Mouse (Mus musculus) limb, embryonic 12.5 days (tissue): ENCODE data around the gene 4933417A18Rik. TPM values are rescaled to one million over a fixed set of nuclear protein-coding genes. Genes with fewer than 3 reads are reported as not detected.
"Not testable (repeated sequence)": the region's sequence is repeated elsewhere in the genome, so short reads cannot be mapped to it uniquely, and the experiment has no call there.

Experiments used
- ATAC-seq: fragments of 200-750 bp; cut with Nextera tagmentation; 2 replicates; pipeline ENCODE4 v1.8.0; 2017; ENCODE audit warnings: low read depth, moderate TSS enrichment; ENCODE audit not compliant: insufficient number of reproducible peaks, insufficient read depth, low FRiP score, low TSS enrichment
- H3K27ac ChIP-seq: fragments of 300-500 bp; sonication (generic); 2 replicates; pipeline ENCODE4 v1.5.1; 2016; ENCODE audit warnings: mild to moderate bottlenecking, moderate library complexity
- H3K27me3 ChIP-seq: fragments of 300-500 bp; sonication (generic); 2 replicates; pipeline ENCODE4 v1.6.1; 2016; ENCODE audit warnings: mild to moderate bottlenecking, moderate library complexity
- H3K36me3 ChIP-seq: fragments of 300-500 bp; sonication (generic); 2 replicates; pipeline ENCODE4 v1.6.1; 2016; ENCODE audit warnings: mild to moderate bottlenecking, moderate library complexity
- H3K4me1 ChIP-seq: fragments of 300-500 bp; sonication (generic); replicated peaks from 2 replicates; pipeline ENCODE4 v1.6.1; 2016
- H3K4me2 ChIP-seq: fragments of 300-500 bp; sonication (generic); 2 replicates; pipeline ENCODE4 v1.6.1; 2016; ENCODE audit warnings: mild to moderate bottlenecking, moderate library complexity
- H3K4me3 ChIP-seq: fragments of 300-500 bp; sonication (generic); replicated peaks from 2 replicates; pipeline ENCODE4 v1.5.1; 2016; ENCODE audit warnings: mild to moderate bottlenecking
- H3K9ac ChIP-seq: fragments of 300-500 bp; sonication (generic); replicated peaks from 2 replicates; pipeline ENCODE4 v1.6.1; 2016; ENCODE audit warnings: mild to moderate bottlenecking, moderate library complexity
- H3K9me3 ChIP-seq: fragments of 300-500 bp; sonication (generic); 2 replicates; pipeline ENCODE4 v1.6.1; 2016; ENCODE audit warnings: mild to moderate bottlenecking, moderate library complexity
- WGBS: fragments of 180-500 bp; shearing (Covaris S2); methylation state at CpG from one replicate; pipeline ENCODE4 v1.1.7; 2016; 5-methylcytosine and 5-hydroxymethylcytosine counted together
- polyA plus RNA-seq: library from polyadenylated mRNA; unstranded; fragments of >200 nt; fragmentation: Nextera tagmentation; extraction: Ambion mirVana; gene quantifications from 2 replicates; pipeline ENCODE4 v1.2.1, GENCODE M21; 2016

4933417A18Rik gene
- polyA plus RNA-seq = not detected in 2 replicates

DNA sequence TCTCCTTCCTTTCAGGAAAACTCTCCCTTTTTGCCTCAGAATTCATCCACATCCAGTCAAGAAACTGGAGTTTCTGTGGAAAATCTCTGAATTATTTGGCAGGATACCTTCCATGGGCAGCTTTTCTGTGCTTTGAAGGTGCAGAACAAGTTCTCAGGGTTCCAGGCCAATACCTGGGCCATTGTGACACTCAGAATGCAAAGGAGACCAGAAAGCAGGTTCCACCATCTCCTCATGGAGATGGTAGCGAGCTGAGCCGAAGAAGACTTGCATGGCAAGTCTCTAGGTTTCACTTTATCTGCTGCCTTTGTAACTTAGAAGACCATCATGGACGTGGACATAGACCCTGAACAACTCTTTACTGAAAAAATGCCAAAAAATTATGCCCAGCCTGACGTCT, at the start of gene 4933417A18Rik, which contains the start of gene Fam217a:
Gene 4933417A18Rik (plus strand): TSS at position 200 of the 400 bp plus-strand sequence.
Gene Fam217a (minus strand): TSS at position 101 of the 400 bp plus-strand sequence.
- 85% methylated on average over 4 of the region's 4 CpGs for WGBS
- Histone ChIP-seq H3K4me3 (no peak within 1 kb of the TSS), H3K27ac (no peak within 1 kb of the TSS), H3K4me2 (no peak within 1 kb of the TSS), H3K36me3 (no peaks in the 10 kb centered on the region), H3K4me1 (peaks cover 6% of the 10 kb centered on the region), H3K9ac (no peak within 1 kb of the TSS), H3K9me3 (no peaks in the 10 kb centered on the region), H3K27me3 (no peaks in the 10 kb centered on the region)
- no peak for ATAC-seq

DNA sequence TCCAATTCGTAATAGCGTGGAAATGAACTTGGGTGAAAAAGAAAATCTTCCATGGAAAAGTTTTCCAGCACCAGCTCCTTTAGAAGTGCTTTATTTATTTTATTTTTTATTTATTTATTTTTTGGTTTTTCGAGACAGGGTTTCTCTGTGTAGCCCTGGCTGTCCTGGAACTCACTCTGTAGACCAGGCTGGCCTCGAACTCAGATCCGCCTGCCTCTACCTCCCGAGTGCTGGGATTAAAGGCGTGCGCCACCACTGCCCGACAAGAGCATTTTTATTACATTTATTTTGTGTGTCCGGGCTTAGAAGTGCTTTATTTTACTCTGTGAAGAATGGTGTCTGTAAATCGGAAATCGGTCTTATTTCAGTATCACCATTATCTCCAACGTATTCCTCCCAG, 49.5 kb upstream of the 4933417A18Rik start:
- Histone ChIP-seq H3K4me2 (peak overlapping the region; percentile 83), H3K27ac (peak overlapping the region; percentile 99), H3K4me3 (peak overlapping the region; percentile 97), H3K4me1 (peaks cover 20% of the 10 kb centered on the region)
- not testable (repeated sequence) for ATAC-seq, H3K9ac ChIP-seq, H3K9me3 ChIP-seq, H3K36me3 ChIP-seq, H3K27me3 ChIP-seq
- WGBS = 18% methylated on average over 13 of the region's 13 CpGs

DNA sequence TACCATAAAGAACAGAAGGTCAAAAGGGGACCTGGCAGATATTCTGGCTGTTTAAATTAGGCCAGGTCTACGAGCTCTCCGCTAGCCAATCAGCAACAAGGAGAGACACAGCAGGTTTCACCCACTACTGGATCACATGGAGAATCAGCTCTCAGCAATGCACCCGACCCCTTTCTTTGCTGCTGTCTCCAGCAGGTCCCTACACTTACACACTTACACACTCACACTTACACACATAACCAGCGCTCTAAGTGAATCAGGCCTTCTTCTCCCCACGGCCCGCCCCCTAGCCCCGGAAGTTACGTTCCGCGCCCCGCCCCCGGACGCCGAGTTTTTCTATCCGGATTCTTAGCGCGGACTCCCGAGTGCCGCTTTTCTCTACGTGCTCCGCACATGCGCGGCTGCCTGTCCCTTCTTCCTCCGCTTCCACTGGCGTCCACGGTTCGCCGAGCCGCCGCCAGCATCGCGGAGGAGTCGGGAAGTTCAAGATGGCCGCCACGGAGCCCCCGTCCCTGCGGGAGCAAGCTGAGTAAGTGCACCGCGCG, 49.0 kb upstream of the 4933417A18Rik start, which contains the start of gene Prpf4b:
Gene Prpf4b (plus strand): TSS at position 137 of the 545 bp plus-strand sequence.
- peak within 1 kb of the TSS; percentile 83 for H3K4me2 ChIP-seq
- peak within 1 kb of the TSS; percentile 99 for H3K27ac ChIP-seq
- H3K9me3 ChIP-seq = no peaks in the 10 kb centered on the region
- WGBS = under 1% methylated on average over 40 of the region's 40 CpGs
- peak within 1 kb of the TSS; percentile 95 for H3K9ac ChIP-seq
- H3K36me3 ChIP-seq = peaks cover 3% of the 10 kb centered on the region; the same call in 1 of the 2 replicates
- peak; percentile 63 for ATAC-seq
- H3K27me3 ChIP-seq = no peaks in the 10 kb centered on the region
- peaks cover 20% of the 10 kb centered on the region for H3K4me1 ChIP-seq
- H3K4me3 ChIP-seq = peak within 1 kb of the TSS; percentile 97

DNA sequence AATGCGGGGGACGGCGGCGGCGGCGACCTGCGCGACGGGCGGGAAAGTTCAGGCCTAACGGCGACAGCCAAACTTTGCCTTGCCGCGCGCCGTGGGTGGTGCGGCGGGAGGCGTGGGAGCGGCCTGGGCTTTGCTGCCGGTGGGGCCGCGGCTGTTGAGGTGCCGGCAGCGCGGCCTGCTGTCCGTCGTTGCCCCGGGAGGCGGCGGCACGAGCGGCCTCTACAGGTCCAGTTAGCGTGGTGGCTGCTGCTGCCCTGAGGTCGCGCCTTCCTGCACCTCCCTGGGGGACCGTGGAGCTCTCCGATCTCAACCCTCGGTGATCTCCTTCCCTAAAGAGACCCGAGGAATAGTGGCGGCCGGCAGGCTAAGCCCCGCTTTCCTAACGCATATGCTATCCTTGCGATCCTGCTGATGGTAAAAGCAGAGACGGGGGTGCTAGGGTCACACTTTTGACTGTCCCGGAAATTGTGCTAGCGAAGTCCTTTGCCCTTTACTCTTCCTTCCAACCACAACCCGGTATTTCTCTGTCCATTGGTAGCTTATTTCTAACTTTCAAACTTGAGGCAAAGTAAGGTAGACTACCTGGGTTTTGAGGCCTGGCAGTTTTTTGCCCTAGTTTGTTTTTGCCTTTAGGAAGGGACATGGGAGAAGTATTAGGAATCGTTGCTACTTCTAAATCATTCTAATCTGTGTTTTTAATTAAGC, 48.3 kb upstream of the 4933417A18Rik start:
- WGBS = under 1% methylated on average over 41 of the region's 50 CpGs
- Histone ChIP-seq H3K36me3 (peaks cover 4% of the 10 kb centered on the region; the same call in 1 of the 2 replicates), H3K27me3 (no peaks in the 10 kb centered on the region), H3K27ac (peak overlapping the region; percentile 99), H3K9me3 (no peaks in the 10 kb centered on the region), H3K4me3 (peak overlapping the region; percentile 97), H3K4me1 (peaks cover 20% of the 10 kb centered on the region), H3K9ac (peak overlapping the region; percentile 95), H3K4me2 (peak overlapping the region; percentile 83)
- ATAC-seq = peak; percentile 12; the same call in 1 of the 2 replicates

DNA sequence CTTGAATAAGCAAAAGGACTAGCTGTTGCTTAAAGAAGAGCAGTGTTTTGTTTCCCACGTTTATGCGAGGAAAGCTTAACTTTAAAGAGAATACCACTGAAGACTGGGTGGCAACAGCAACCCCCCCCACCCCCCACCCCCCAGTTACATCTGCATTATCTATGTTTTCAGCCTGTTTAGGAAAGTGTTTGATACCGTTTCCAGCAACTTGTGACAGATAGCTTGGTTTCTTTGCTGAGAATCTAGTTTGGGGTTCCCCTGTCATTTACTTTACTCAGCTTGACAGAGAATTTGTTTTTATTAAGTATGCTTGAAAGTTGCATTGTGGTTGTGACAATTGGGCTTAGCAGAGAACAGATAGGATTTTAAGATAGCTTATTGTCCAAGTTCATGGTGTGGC, 47.7 kb upstream of the 4933417A18Rik start:
- peaks cover 20% of the 10 kb centered on the region for H3K4me1 ChIP-seq
- H3K9ac ChIP-seq = peak overlapping the region; percentile 95
- H3K9me3 ChIP-seq = no peaks in the 10 kb centered on the region
- no peak for ATAC-seq
- H3K4me2 ChIP-seq = peak overlapping the region; percentile 83
- peak overlapping the region; percentile 97 for H3K4me3 ChIP-seq
- peaks cover 9% of the 10 kb centered on the region; the same call in 1 of the 2 replicates for H3K36me3 ChIP-seq
- H3K27ac ChIP-seq = no peak overlapping the region
- H3K27me3 ChIP-seq = no peaks in the 10 kb centered on the region
- WGBS = 17% methylated on average over 3 of the region's 3 CpGs

DNA sequence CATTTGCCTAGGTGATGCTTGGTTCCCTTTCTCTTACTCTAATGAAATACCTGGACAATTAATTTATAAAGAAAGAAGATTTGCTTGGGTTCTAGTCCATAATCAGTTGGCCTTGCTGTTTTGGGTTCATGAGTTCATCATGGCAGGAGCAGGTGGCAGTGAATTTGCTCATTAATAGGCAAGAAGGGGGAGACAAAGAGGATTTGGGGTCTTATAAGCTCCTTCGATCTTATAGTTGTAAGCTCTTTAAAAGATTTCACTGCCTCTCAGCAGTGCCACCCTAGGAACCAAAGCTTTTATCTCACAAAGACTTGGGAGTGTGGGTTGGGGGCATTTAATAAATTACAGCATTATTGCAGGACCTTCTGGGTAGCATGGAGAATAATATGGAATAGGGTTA, 31.3 kb upstream of the 4933417A18Rik start:
- Histone ChIP-seq H3K4me2 (no peak overlapping the region), H3K4me3 (no peak overlapping the region), H3K27ac (no peak overlapping the region), H3K36me3 (peaks cover 96% of the 10 kb centered on the region), H3K27me3 (no peaks in the 10 kb centered on the region), H3K4me1 (no peaks in the 10 kb centered on the region), H3K9me3 (no peaks in the 10 kb centered on the region), H3K9ac (no peak overlapping the region)
- ATAC-seq = no peak
- 91% methylated on average over 1 of the region's 1 CpGs for WGBS

DNA sequence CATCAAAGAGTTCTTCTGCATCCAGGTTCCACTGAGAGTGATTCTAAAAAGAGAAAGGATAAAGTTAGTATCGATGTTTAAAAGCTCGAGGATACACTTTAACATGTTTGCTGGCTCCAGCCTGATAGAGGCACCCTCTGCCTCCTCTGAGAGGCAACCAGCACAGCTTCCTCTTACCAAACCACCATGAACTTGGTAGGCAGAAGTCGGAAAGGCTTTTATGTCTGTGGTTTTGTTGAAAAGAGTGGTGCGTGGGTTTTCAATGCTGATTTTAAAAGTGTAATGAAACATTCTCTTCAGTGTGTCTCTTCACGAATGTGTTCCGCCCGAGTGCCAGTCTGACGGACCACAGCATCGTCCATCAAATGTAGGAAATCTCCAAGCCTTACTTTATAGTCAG, 9.6 kb upstream of the 4933417A18Rik start:
- Histone ChIP-seq H3K27me3 (no peaks in the 10 kb centered on the region; the same call in 1 of the 2 replicates), H3K4me2 (no peak overlapping the region), H3K9me3 (no peaks in the 10 kb centered on the region), H3K9ac (no peak overlapping the region), H3K36me3 (no peaks in the 10 kb centered on the region), H3K4me3 (no peak overlapping the region), H3K27ac (no peak overlapping the region), H3K4me1 (peaks cover 7% of the 10 kb centered on the region; the same call in 1 of the 2 replicates)
- 86% methylated on average over 9 of the region's 9 CpGs for WGBS
- no peak for ATAC-seq

DNA sequence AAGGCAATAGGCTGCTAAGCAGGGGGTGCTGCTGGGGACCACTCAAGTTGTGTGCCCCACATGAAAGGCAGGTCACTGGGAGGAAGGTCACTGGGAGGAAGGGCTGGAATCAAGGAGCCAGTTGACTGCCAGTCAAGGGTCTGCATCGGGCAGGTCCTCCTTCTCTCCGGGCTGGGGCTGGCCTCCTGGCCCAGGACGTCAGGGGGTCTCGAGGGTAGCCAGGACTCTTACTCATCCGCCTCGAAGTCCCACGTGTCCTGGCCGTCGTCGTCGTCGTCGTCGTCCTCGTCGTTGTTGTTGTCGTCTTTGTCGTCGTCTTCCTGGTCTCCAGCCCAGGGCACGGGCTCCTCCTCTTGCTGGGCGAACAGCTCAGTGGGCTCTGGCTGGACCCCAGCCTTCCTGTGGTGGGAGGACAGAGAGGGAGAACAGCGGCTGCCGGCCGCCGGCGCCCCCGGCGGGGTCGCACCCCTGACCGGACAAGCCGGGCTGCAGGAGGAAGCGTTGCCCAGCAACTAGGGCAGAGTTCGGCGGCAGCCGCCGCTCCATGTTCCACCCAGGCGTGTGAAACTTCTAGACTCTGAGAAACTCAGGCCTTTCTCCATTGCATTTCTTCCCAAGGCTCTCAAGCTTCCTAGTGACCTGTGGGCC, 7.6 kb upstream of the 4933417A18Rik start:
- H3K9me3 ChIP-seq = no peaks in the 10 kb centered on the region
- peak overlapping the region; percentile 20 for H3K4me3 ChIP-seq
- 54% methylated on average over 36 of the region's 37 CpGs for WGBS
- H3K36me3 ChIP-seq = no peaks in the 10 kb centered on the region
- H3K4me1 ChIP-seq = peaks cover 11% of the 10 kb centered on the region
- peak overlapping the region; percentile 51; the same call in 1 of the 2 replicates for H3K9ac ChIP-seq
- no peak overlapping the region for H3K27ac ChIP-seq
- H3K4me2 ChIP-seq = peak overlapping the region; percentile 51
- ATAC-seq = no peak
- no peaks in the 10 kb centered on the region; the same call in 1 of the 2 replicates for H3K27me3 ChIP-seq

DNA sequence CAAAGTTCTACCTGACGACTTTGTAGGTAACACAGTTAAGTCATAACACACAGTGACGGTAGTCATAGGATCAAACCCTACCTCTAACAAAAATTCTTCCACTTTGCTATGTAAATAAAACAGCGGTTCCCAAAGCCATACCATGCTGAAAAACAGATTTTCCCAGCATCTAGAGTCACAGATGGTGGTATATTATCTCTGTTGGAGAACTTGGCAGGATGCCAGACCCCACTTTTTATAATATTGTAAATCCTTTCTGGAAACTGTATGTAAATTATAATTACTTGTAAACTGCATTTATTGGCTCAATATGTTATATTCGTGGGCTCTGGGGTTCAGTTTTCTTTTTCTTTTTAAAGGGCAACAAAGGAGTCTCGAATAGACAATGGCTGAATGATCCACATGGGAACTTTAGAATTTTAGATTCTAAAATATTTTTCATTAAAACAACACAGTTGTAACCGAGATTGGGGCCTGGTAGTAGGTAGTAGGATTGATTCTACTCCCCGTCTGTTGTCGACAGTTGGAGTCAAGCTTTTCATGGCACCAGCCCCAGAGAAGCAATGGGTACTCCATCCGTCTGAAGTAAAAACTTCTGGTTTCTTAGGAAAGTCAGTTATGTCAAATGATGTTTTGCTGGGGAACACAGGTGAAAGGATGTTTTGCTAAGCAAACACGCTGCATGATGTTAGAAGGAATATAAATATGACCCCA, 10.9 kb downstream of the 4933417A18Rik start:
- 0 out of 2 replicates have a peak, but pooled peaks cover 5% of the 10 kb centered on the region for H3K9me3 ChIP-seq
- 58% methylated on average over 10 of the region's 10 CpGs for WGBS

DNA sequence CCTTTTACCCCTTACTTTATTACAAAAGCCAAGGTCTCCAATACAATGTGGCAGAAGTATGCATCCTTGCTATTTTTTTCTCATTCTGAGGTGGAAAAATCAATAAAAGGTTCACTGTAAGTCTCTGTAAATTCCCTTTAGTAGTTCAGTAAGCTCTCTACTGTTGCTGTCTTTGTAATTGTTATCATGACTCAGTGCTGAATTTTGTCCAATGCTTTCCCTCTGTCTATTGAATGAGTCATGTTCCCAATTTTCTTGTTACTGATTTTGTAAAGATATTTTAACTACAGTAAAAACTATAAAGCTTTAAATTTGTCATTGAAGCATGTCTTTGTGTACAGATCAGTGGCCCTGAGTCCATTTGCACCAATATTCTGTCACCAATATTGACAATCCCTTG, 18.2 kb downstream of the 4933417A18Rik start:
- Histone ChIP-seq H3K9ac (no peak overlapping the region), H3K4me1 (no peaks in the 10 kb centered on the region), H3K27ac (no peak overlapping the region), H3K4me2 (no peak overlapping the region), H3K36me3 (no peaks in the 10 kb centered on the region), H3K27me3 (no peaks in the 10 kb centered on the region), H3K4me3 (no peak overlapping the region), H3K9me3 (no peaks in the 10 kb centered on the region)
- ATAC-seq = no peak

More for the DNA sequence above, 10.9 kb downstream of the 4933417A18Rik start:
- no peak overlapping the region for H3K4me3 ChIP-seq
- H3K4me1 ChIP-seq = no peaks in the 10 kb centered on the region
- no peak overlapping the region for H3K4me2 ChIP-seq
- no peaks in the 10 kb centered on the region for H3K27me3 ChIP-seq
- ATAC-seq = no peak
- no peaks in the 10 kb centered on the region for H3K36me3 ChIP-seq
- no peak overlapping the region for H3K9ac ChIP-seq
- no peak overlapping the region for H3K27ac ChIP-seq

DNA sequence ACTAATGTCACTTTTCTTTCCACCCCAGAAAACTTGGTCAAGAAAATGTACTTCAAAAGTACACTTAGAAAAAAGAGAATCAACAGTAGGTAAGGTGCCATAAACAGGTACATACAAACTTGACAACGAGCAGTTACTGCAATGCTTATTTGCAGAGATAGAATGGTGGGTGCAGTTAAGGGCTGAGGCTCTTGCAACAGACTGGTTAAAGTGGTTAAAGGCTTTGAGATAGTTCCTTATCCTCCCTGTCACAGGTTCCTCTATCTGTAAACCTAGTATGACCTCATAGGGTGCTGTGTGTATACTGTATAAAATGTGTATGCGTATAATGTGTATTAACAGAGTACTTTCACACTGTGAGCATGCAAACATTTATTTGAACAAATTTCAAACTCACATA, 27.2 kb downstream of the 4933417A18Rik start:
- WGBS = 88% methylated on average over 2 of the region's 2 CpGs

More for the DNA sequence above, 27.2 kb downstream of the 4933417A18Rik start:
- not testable (repeated sequence) for H3K9me3 ChIP-seq, ATAC-seq, H3K4me3 ChIP-seq, H3K27me3 ChIP-seq, H3K36me3 ChIP-seq, H3K4me1 ChIP-seq, H3K9ac ChIP-seq, H3K27ac ChIP-seq, H3K4me2 ChIP-seq
